Mouse (Mus musculus) heart, adult 2 months (tissue): ENCODE data around the gene Sdad1. TPM values are rescaled to one million over a fixed set of nuclear protein-coding genes. Genes with fewer than 3 reads are reported as not detected.

Source experiments
- DNase-seq, 2 experiments: peaks; one replicate each; pipeline ENCODE4 v3.0.0; 2021
- H3K27ac ChIP-seq: fragments of 200-600 bp; 2 replicates; pipeline ENCODE4 v1.8.1; 2022
- H3K27me3 ChIP-seq: fragments of 200-500 bp; 2 replicates; pipeline ENCODE4 v1.6.1; 2012; ENCODE audit warnings: mild to moderate bottlenecking, low read length, inconsistent platforms, mixed read lengths; ENCODE audit not compliant: control insufficient read depth, insufficient read depth
- H3K36me3 ChIP-seq: fragments of 200-500 bp; 2 replicates; pipeline ENCODE4 v1.6.1; 2012; ENCODE audit warnings: low read length, inconsistent platforms; ENCODE audit not compliant: control insufficient read depth, insufficient read depth
- H3K4me1 ChIP-seq: fragments of 200-500 bp; 2 replicates; pipeline ENCODE4 v1.6.1; 2011; ENCODE audit warnings: low read length; ENCODE audit not compliant: control insufficient read depth, insufficient read depth
- H3K4me3 ChIP-seq: fragments of 200-600 bp; 2 replicates; pipeline ENCODE4 v1.8.1; 2022
- H3K79me2 ChIP-seq: fragments of 200-500 bp; replicated peaks from 2 replicates; pipeline ENCODE4 v1.6.1; 2012; ENCODE audit warnings: mild to moderate bottlenecking, inconsistent platforms, low read length, moderate library complexity, mixed read lengths; ENCODE audit not compliant: control insufficient read depth, insufficient read depth
- H3K9ac ChIP-seq: fragments of 200-500 bp; 2 replicates; pipeline ENCODE4 v1.6.1; 2012; ENCODE audit warnings: low read depth, mild to moderate bottlenecking, control low read depth, inconsistent platforms, low read length, mixed read lengths
- CTCF ChIP-seq: fragments of 200-600 bp; IDR thresholded peaks from 2 replicates; pipeline ENCODE4 v1.8.1; 2022; ENCODE audit warnings: antibody characterized with exemption, mild to moderate bottlenecking, moderate library complexity
- EP300 ChIP-seq: fragments of 200-500 bp; IDR thresholded peaks from 2 replicates; pipeline ENCODE4 v1.6.1; 2011; ENCODE audit warnings: low read depth, low read length, control low read depth; ENCODE audit not compliant: insufficient read depth
- POLR2A ChIP-seq: fragments of 200-500 bp; IDR thresholded peaks from 2 replicates; pipeline ENCODE4 v1.6.1; 2011; ENCODE audit warnings: mild to moderate bottlenecking, low read depth, low read length, control low read depth; ENCODE audit not compliant: insufficient read depth
- WGBS: fragments of 180-500 bp; shearing (Covaris S2); methylation state at CpG from one replicate; pipeline ENCODE4 v1.1.7; 2018; 5-methylcytosine and 5-hydroxymethylcytosine counted together
- intact Hi-C: fragments of 180-260 bp; cut with DNase I; formaldehyde crosslinking; loops from one replicate; pipeline ENCODE4 v1.15.1; 2025
- polyA plus RNA-seq: library from polyadenylated mRNA; depleted of rRNA; stranded (reverse); fragments of >200 nt; gene quantifications from 2 replicates; pipeline ENCODE4 v1.2.3, GENCODE M21; 2012
- total RNA-seq, 2 experiments: library from RNA; stranded (reverse); gene quantifications; 2 replicates each; pipeline ENCODE4 v1.2.3; 2021

Sdad1 gene
- total and polyA plus RNA-seq, 3 experiments, result 6.1 to 10.9 (median 10.9) TPM

GRCm38 (mm10) chr5:92331635-92332338 lies 21.5 kb upstream of the Sdad1 start, which contains the start of gene Art3:
Gene Art3 (plus strand): TSS chr5:92331827.
- no peaks in the 10 kb centered on the region for H3K36me3 ChIP-seq
- no peaks in the 10 kb centered on the region for H3K79me2 ChIP-seq
- peak within 1 kb of the TSS; percentile 11 for H3K9ac ChIP-seq
- no peaks in the 10 kb centered on the region for H3K27me3 ChIP-seq
- TF ChIP-seq CTCF (no peak), POLR2A (no peak), EP300 (no peak)
- H3K4me1 ChIP-seq, result peaks cover 3% of the 10 kb centered on the region; the same call in 1 of the 2 replicates
- intact Hi-C loops, result loop anchor here (2.0 kb wide), 1 partner anchor 17 kb away; no protein-coding TSS in a partner anchor
- peak within 1 kb of the TSS; percentile 84 for H3K27ac ChIP-seq
- WGBS, result 70% methylated on average over 17 of the region's 17 CpGs
- H3K4me3 ChIP-seq, result peak within 1 kb of the TSS; percentile 51
- peak; percentile 18 to 34 for DNase-seq

DNA sequence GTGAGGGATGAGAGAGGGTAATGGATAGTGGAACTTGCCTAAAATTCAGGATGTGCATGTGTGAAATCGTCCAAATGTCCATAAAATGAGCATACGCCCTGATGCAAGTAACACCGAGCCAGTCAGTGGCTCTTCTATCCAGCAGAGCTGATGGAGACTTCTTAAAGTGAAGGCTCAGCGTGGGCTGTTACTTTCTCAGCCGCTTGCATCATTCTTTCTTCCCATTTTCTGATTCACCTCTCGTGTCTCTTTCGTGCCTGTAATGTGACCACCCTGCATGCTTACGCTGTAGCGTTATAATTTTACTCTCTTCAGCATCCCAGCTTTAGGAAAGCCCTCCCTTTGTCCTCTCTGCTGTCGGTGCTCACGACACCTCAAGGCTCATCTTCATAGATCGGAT lies 20.8 kb upstream of the Sdad1 start:
- Histone ChIP-seq H3K79me2 (no peaks in the 10 kb centered on the region), H3K36me3 (no peaks in the 10 kb centered on the region), H3K4me1 (peaks cover 3% of the 10 kb centered on the region; the same call in 1 of the 2 replicates), H3K4me3 (no peak overlapping the region), H3K9ac (no peak overlapping the region), H3K27me3 (no peaks in the 10 kb centered on the region), H3K27ac (no peak overlapping the region)
- TF ChIP-seq POLR2A, result no peak
- TF ChIP-seq CTCF, result no peak
- TF ChIP-seq EP300, result no peak
- WGBS, result 92% methylated on average over 12 of the region's 12 CpGs
- no peak for DNase-seq
- intact Hi-C loops, result no loop called here

DNA sequence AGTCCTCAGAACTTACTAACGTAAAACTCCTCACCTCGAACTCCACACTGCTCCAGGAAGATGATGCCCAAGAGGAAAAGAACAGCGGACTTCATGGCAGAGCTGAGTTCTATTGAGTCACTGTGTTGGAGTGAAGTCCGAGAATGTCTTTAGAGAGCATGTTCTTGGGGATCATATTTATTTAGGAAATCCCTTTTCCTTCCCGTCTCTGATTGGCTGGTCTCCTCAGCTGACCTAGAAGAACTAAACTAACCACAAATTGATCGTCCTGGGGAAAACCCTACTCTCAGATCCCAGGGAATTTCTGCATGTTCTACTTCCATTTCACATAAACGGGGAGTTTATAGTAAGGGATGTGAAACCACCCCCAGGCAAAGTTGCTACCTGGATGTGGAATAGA lies 17.6 kb upstream of the Sdad1 start, which contains the start of gene Cxcl9:
TSS of gene Cxcl9 (minus strand) at position 151 of the 400 bp plus-strand sequence.
- intact Hi-C loops, result no loop called here
- H3K9ac ChIP-seq, result no peak within 1 kb of the TSS
- H3K27ac ChIP-seq, result peak within 1 kb of the TSS; percentile 50
- no peak for DNase-seq
- 53% methylated on average over 7 of the region's 7 CpGs for WGBS
- peaks cover 3% of the 10 kb centered on the region; the same call in 1 of the 2 replicates for H3K4me1 ChIP-seq
- no peaks in the 10 kb centered on the region for H3K27me3 ChIP-seq
- H3K36me3 ChIP-seq, result no peaks in the 10 kb centered on the region
- TF ChIP-seq EP300 (no peak), POLR2A (no peak)
- no peaks in the 10 kb centered on the region for H3K79me2 ChIP-seq
- H3K4me3 ChIP-seq, result peak within 1 kb of the TSS; percentile 20; the same call in 1 of the 2 replicates

GRCm38 (mm10) chr5:92327367-92327766 lies 17.1 kb upstream of the Sdad1 start:
- 73% methylated on average over 6 of the region's 6 CpGs for WGBS
- H3K4me1 ChIP-seq, result peaks cover 3% of the 10 kb centered on the region; the same call in 1 of the 2 replicates
- DNase-seq, result no peak
- no peak overlapping the region for H3K27ac ChIP-seq
- no peak for TF ChIP-seq CTCF
- TF ChIP-seq POLR2A, result no peak
- TF ChIP-seq EP300, result no peak
- no peaks in the 10 kb centered on the region for H3K79me2 ChIP-seq
- no peaks in the 10 kb centered on the region for H3K36me3 ChIP-seq
- H3K4me3 ChIP-seq, result no peak overlapping the region
- H3K9ac ChIP-seq, result no peak overlapping the region
- no peaks in the 10 kb centered on the region for H3K27me3 ChIP-seq
- intact Hi-C loops, result no loop called here

DNA sequence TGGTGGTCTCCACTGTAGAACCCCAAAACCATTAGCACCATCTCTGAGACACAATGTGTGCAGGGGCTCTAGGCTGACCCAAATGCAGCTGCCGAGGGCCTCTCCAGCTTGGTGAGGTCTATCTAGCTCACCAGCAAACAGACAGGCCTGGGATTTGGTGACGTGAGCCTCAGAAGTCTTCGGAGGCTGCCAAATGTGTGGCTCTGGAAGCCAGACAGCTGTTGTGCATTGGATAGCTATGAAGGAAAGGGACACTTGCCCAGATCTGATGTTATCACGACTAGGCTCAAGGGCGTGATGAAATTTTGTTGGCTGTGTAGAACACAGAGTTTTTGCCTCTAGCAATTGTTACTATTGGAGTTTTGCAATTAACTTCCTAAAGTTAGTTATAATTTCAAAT lies 13.0 kb upstream of the Sdad1 start:
- H3K4me3 ChIP-seq, result no peak overlapping the region
- H3K9ac ChIP-seq, result no peak overlapping the region
- no peaks in the 10 kb centered on the region for H3K79me2 ChIP-seq
- WGBS, result 13% methylated on average over 5 of the region's 5 CpGs
- intact Hi-C loops, result no loop called here
- DNase-seq, result peak; percentile 67 to 84
- peaks cover 2% of the 10 kb centered on the region for H3K4me1 ChIP-seq
- H3K36me3 ChIP-seq, result no peaks in the 10 kb centered on the region
- H3K27ac ChIP-seq, result peak overlapping the region; percentile 43; the same call in 1 of the 2 replicates
- H3K27me3 ChIP-seq, result no peaks in the 10 kb centered on the region
- TF ChIP-seq CTCF (no peak), EP300 (peak; percentile 76; the same call in 1 of the 2 replicates), POLR2A (no peak)

GRCm38 (mm10) chr5:92322612-92323011 lies 12.3 kb upstream of the Sdad1 start:
- no peak overlapping the region; the same call in 1 of the 2 replicates for H3K27ac ChIP-seq
- WGBS, result 89% methylated on average over 4 of the region's 4 CpGs
- intact Hi-C loops, result no loop called here
- H3K27me3 ChIP-seq, result no peaks in the 10 kb centered on the region
- H3K79me2 ChIP-seq, result no peaks in the 10 kb centered on the region
- H3K4me3 ChIP-seq, result no peak overlapping the region
- TF ChIP-seq POLR2A (no peak), CTCF (no peak), EP300 (no peak)
- no peak overlapping the region for H3K9ac ChIP-seq
- DNase-seq, result no peak
- peaks cover 2% of the 10 kb centered on the region for H3K4me1 ChIP-seq
- no peaks in the 10 kb centered on the region for H3K36me3 ChIP-seq
